Mouse (Mus musculus): Measurements from ENCODE around the gene Atg2a.
"Not testable (repeated sequence)": the region's sequence is repeated elsewhere in the genome, so short reads cannot be mapped to it uniquely, and the experiment has no call there.

The Atg2a gene

GRCm38 (mm10) chr19:6296551-6297210 is 55.2 kb downstream of the Atg2a start:
- peak; percentile 58 for DNase-seq

- peak; percentile 86 for DNase-seq
Measured at GRCm38 (mm10) chr19:6297641-6298040, 56.2 kb downstream of the Atg2a start.

GRCm38 (mm10) chr19:6299003-6299402 is 57.5 kb downstream of the Atg2a start:
- DNase-seq: no peak

GRCm38 (mm10) chr19:6299450-6300267 is 58.2 kb downstream of the Atg2a start:
- DNase-seq: no peak

- peak; percentile 81 for DNase-seq
Measured at GRCm38 (mm10) chr19:6300402-6300841, 59.0 kb downstream of the Atg2a start.

GRCm38 (mm10) chr19:6302114-6302513 is 60.6 kb downstream of the Atg2a start:
- no peak for DNase-seq

- DNase-seq: peak; percentile 47
Measured at GRCm38 (mm10) chr19:6302522-6302921, 61.1 kb downstream of the Atg2a start.

GRCm38 (mm10) chr19:6303831-6304230 is 62.4 kb downstream of the Atg2a start:
- no peak for DNase-seq

GRCm38 (mm10) chr19:6304787-6305516 is 63.5 kb downstream of the Atg2a start:
- DNase-seq: peak; percentile 94

GRCm38 (mm10) chr19:6305517-6306115 is 64.1 kb downstream of the Atg2a start:
- no peak for DNase-seq

GRCm38 (mm10) chr19:6306137-6306551 is 64.7 kb downstream of the Atg2a start, which contains the start of gene Cdc42bpg:
Gene Cdc42bpg (plus strand): TSS chr19:6306456.
- DNase-seq: peak; percentile 94

- DNase-seq: peak; percentile 84
Measured at GRCm38 (mm10) chr19:6306586-6306985, 65.1 kb downstream of the Atg2a start.

- no peak for DNase-seq
Measured at GRCm38 (mm10) chr19:6307733-6308531, 66.5 kb downstream of the Atg2a start.

GRCm38 (mm10) chr19:6310181-6310580 is 68.7 kb downstream of the Atg2a start:
- no peak for DNase-seq

GRCm38 (mm10) chr19:6311783-6312182 is 70.3 kb downstream of the Atg2a start:
- DNase-seq: not testable (repeated sequence)
